Mouse (Mus musculus) forebrain, postnatal 0 days (tissue): Measurements from ENCODE around the gene Hoxa1. TPM values are rescaled to one million over a fixed set of nuclear protein-coding genes. Genes with fewer than 3 reads are reported as not detected.

Experiments
- ATAC-seq: fragments of 200-750 bp; cut with Nextera tagmentation; 2 replicates; pipeline ENCODE4 v1.8.0; 2017; ENCODE audit warnings: mild to moderate bottlenecking, moderate library complexity
- DNase-seq: peaks from one replicate; pipeline ENCODE4 v3.0.0-alpha.2; 2015
- H3K27ac ChIP-seq: fragments of 300-500 bp; sonication (generic); 2 replicates; pipeline ENCODE4 v1.5.1; 2014; ENCODE audit warnings: low read depth, mild to moderate bottlenecking, antibody characterized with exemption, low read length, moderate library complexity, mixed read lengths
- H3K27me3 ChIP-seq: fragments of 300-500 bp; sonication (generic); 2 replicates; pipeline ENCODE4 v1.6.1; 2014; ENCODE audit warnings: mild to moderate bottlenecking, low read length, mixed read lengths; ENCODE audit not compliant: insufficient read depth
- H3K36me3 ChIP-seq: fragments of 300-500 bp; sonication (generic); 2 replicates; pipeline ENCODE4 v1.6.1; 2014; ENCODE audit warnings: mild to moderate bottlenecking, moderate library complexity; ENCODE audit not compliant: insufficient read depth
- H3K4me1 ChIP-seq: fragments of 300-500 bp; sonication (generic); 2 replicates; pipeline ENCODE4 v1.6.1; 2014; ENCODE audit warnings: antibody characterized with exemption; ENCODE audit not compliant: insufficient read depth
- H3K4me2 ChIP-seq: fragments of 300-500 bp; sonication (generic); 2 replicates; pipeline ENCODE4 v1.6.1; 2014; ENCODE audit warnings: low read depth, mild to moderate bottlenecking, moderate library complexity
- H3K4me3 ChIP-seq: fragments of 300-500 bp; sonication (generic); 2 replicates; pipeline ENCODE4 v1.5.1; 2014; ENCODE audit warnings: low read depth, low read length, mixed read lengths
- H3K9ac ChIP-seq: fragments of 300-500 bp; sonication (generic); 2 replicates; pipeline ENCODE4 v1.6.1; 2014; ENCODE audit warnings: mild to moderate bottlenecking
- H3K9me3 ChIP-seq: fragments of 300-500 bp; sonication (generic); 2 replicates; pipeline ENCODE4 v1.6.1; 2016; ENCODE audit warnings: low read length
- CTCF ChIP-seq: sonication (generic); IDR thresholded peaks from 2 replicates; pipeline ENCODE4 v1.5.1; 2016; ENCODE audit warnings: antibody characterized with exemption, control low read depth, low read depth
- WGBS: fragments of 180-500 bp; shearing (Covaris S2); extraction: QIAGEN DNeasy Blood & Tissue Kit; methylation state at CpG from one replicate; pipeline ENCODE4 v1.1.7; 2014; 5-methylcytosine and 5-hydroxymethylcytosine counted together
- polyA plus RNA-seq: library from polyadenylated mRNA; unstranded; fragments of >200 nt; fragmentation: Nextera tagmentation; extraction: Ambion mirVana; gene quantifications from 2 replicates; pipeline ENCODE4 v1.2.1, GENCODE M21; 2015
- total RNA-seq: library from RNA; depleted of rRNA; stranded (reverse); fragments of >200 nt; gene quantifications from 2 replicates; pipeline ENCODE4 v1.2.3, GENCODE M21; 2014

Gene Hoxa1
- total and polyA plus RNA-seq, 2 experiments from 2014 or later = 0.10 TPM; not detected in 1

DNA sequence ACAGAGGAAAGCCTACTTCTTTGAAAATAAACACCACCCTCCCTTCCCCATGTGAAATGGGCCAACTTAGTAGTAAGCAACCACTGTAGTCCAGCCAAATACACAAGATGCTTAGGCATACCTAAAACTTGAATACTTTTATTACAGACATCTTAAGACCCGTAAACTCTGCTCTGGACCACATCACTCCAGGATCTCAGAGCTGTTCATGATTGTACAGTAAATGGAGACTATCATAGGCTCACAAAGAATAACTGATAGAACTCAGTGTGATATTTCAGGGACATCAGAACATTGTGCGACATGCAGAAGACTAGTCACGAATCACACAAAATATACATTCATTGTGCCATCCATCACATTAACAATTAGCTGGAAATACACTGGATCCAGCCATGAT, 2.6 kb downstream of the Hoxa1 start:
- ATAC-seq (no peak), DNase-seq (no peak)
- no peak overlapping the region for H3K4me3 ChIP-seq
- no peak for TF ChIP-seq CTCF
- no peaks in the 10 kb centered on the region for H3K9me3 ChIP-seq
- H3K4me1 ChIP-seq = no peaks in the 10 kb centered on the region; the same call in 1 of the 2 replicates
- H3K9ac ChIP-seq = no peak overlapping the region
- peaks cover 93% of the 10 kb centered on the region for H3K27me3 ChIP-seq
- H3K36me3 ChIP-seq = no peaks in the 10 kb centered on the region
- H3K4me2 ChIP-seq = no peak overlapping the region
- no peak overlapping the region for H3K27ac ChIP-seq
- WGBS = 45% methylated on average over 3 of the region's 3 CpGs

DNA sequence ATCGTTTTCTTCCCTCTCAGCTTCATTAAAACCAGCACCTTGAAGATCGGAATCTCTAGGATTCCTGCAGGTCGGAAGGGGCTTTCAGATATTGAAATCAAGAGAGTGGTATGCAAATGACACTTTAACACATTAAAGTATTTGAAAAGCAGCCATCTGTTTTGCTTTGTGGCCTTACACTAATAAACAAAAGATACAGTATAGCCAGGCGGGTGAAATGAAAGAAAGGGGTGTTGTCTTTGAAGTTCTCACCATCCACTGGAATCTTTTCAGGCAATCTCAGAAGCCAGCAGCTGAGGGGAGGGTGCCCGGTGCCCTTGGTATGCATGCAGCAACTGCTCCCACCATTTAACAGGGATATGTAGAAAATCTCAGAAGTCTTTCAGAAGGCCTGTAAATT, 4.1 kb downstream of the Hoxa1 start:
- 6% methylated on average over 5 of the region's 5 CpGs for WGBS
- Histone ChIP-seq H3K36me3 (no peaks in the 10 kb centered on the region), H3K4me2 (no peak overlapping the region), H3K4me3 (no peak overlapping the region), H3K27ac (no peak overlapping the region), H3K9ac (no peak overlapping the region), H3K27me3 (peaks cover 91% of the 10 kb centered on the region), H3K9me3 (no peaks in the 10 kb centered on the region), H3K4me1 (no peaks in the 10 kb centered on the region; the same call in 1 of the 2 replicates)
- DNase-seq = no peak
- ATAC-seq = no peak
- no peak for TF ChIP-seq CTCF

DNA sequence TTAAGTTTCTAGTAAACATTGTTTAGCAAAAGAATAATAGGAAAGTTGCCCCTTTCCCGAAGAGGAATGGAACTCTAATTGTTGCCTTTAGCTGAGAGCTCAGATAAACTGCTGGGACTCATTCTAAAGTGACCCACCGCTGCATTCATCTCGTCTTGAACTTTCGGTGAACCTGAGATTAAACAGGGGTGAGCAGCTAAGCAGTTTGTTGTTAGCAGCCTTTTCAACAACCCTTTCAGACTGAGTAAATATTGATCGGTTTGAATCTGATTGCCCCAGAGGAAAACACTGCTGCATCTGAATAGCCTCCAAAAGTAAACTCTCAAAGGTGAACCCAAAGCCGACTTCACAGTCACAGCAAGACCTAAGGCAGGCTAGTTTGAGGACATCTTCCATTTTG, 4.8 kb downstream of the Hoxa1 start:
- H3K9me3 ChIP-seq = no peaks in the 10 kb centered on the region
- H3K36me3 ChIP-seq = no peaks in the 10 kb centered on the region
- no peak overlapping the region for H3K4me2 ChIP-seq
- peaks cover 87% of the 10 kb centered on the region for H3K27me3 ChIP-seq
- no peaks in the 10 kb centered on the region for H3K4me1 ChIP-seq
- H3K27ac ChIP-seq = no peak overlapping the region
- no peak overlapping the region for H3K9ac ChIP-seq
- no peak for TF ChIP-seq CTCF
- DNase-seq (no peak), ATAC-seq (no peak)
- H3K4me3 ChIP-seq = no peak overlapping the region
- WGBS = under 1% methylated on average over 6 of the region's 6 CpGs

DNA sequence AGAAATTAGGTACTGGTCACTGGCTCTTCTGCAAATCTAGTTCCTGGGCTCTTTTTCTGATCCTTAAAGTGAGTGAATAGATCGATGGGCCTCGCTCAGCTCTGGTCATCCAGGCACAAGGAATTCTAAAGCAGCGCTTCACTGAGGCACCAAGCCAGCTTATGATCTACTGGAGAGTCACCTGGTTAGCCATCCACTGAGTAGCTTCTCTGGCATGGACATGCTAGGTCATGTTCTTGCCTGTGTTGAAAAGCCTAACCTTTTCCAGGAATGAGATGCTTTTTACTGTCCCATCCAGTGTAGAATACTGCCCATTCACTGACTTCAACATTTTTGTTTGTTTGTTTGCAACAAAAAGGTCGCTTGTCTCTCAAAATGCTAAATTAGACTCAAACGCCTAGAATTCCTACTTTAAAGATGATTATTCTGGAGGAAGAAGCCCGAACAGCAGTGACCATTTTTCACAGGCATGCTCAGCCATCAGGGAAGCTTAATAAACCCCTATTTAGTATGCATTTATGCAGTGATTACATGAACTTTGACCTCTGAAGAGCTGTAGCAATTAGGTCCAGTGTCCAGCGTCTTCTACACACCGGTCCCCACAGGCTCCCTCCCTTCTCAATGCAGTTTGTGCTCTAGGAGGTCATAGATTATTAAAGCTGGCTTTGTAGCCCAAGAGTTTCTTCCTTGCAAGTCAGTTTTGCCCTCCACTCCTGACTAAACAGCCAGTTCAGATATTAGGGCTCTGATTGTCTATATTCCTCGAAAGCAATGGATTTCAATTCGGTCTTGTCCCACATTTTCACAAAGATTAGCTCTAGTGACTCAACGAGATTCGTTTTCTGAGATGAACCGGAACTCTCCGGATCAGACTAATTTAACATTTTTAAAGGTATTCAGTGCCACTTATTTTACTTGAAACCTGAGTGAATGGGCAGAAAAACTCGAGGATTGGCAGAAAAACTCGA, 5.6 kb downstream of the Hoxa1 start:
- H3K4me2 ChIP-seq = no peak overlapping the region
- no peaks in the 10 kb centered on the region for H3K4me1 ChIP-seq
- no peak overlapping the region for H3K4me3 ChIP-seq
- H3K9me3 ChIP-seq = no peaks in the 10 kb centered on the region
- no peaks in the 10 kb centered on the region for H3K36me3 ChIP-seq
- H3K9ac ChIP-seq = no peak overlapping the region
- no peak overlapping the region for H3K27ac ChIP-seq
- TF ChIP-seq CTCF = no peak
- ATAC-seq (no peak), DNase-seq (no peak)
- H3K27me3 ChIP-seq = peaks cover 87% of the 10 kb centered on the region
- 3% methylated on average over 16 of the region's 16 CpGs for WGBS

DNA sequence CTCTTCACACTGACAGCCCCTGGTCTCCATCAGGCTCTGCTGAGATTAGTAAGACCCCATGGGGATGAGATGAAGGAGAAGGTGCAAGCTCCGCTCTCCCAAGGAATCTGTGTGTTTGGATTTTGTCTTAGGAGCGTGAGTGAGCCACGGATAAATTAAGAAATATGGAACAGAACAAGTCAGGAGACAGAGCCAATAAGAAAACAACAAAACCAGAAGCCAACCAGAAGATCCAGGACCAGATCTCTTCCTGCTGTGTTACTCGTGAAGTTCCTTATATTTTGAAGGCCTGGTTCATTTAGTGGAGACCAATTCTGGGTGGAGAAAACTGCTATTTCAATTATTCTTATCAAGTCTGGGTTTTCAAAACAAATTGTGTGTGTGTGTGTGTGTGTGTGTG, 6.5 kb downstream of the Hoxa1 start:
- no peak overlapping the region for H3K4me2 ChIP-seq
- H3K27ac ChIP-seq = no peak overlapping the region
- DNase-seq = peak; percentile 61
- ATAC-seq = no peak
- H3K36me3 ChIP-seq = no peaks in the 10 kb centered on the region
- no peak overlapping the region for H3K9ac ChIP-seq
- H3K4me1 ChIP-seq = no peaks in the 10 kb centered on the region
- no peaks in the 10 kb centered on the region for H3K9me3 ChIP-seq
- TF ChIP-seq CTCF = no peak
- peaks cover 87% of the 10 kb centered on the region for H3K27me3 ChIP-seq
- no peak overlapping the region for H3K4me3 ChIP-seq
- WGBS = 4% methylated on average over 4 of the region's 4 CpGs

DNA sequence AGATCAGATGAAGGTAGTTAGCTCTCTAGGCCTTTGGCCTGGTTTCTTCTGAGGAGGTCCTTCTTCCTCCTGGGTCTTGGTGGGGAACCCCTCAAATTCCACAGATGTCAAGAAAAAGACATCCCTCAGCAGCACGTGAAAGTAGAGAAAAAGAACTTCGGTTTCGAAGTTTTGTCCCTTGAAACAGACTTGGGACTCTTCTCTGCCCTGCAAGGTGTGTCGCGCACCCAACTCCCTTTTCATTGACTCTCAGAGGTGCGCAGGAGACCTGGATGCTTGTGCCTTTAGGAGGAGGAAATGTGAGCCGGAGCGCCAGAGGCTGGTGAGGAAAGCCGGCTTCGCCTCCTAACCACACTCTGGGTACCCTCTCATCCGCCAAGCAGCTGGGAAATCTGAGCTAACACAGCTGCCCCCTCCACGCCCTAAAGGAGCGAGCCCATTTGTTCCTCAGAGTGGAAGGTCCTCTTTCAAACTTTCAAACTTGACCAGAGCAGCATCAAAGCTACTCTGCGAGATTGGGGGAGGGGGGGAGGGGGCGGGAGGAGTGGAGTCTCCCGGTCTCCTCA, 7.6 kb downstream of the Hoxa1 start:
- Histone ChIP-seq H3K27ac (no peak overlapping the region), H3K9me3 (no peaks in the 10 kb centered on the region), H3K9ac (no peak overlapping the region), H3K4me1 (no peaks in the 10 kb centered on the region), H3K36me3 (no peaks in the 10 kb centered on the region), H3K4me2 (no peak overlapping the region), H3K4me3 (no peak overlapping the region), H3K27me3 (peaks cover 82% of the 10 kb centered on the region)
- TF ChIP-seq CTCF = no peak
- WGBS = 6% methylated on average over 16 of the region's 16 CpGs
- no peak for DNase-seq
- ATAC-seq = no peak

DNA sequence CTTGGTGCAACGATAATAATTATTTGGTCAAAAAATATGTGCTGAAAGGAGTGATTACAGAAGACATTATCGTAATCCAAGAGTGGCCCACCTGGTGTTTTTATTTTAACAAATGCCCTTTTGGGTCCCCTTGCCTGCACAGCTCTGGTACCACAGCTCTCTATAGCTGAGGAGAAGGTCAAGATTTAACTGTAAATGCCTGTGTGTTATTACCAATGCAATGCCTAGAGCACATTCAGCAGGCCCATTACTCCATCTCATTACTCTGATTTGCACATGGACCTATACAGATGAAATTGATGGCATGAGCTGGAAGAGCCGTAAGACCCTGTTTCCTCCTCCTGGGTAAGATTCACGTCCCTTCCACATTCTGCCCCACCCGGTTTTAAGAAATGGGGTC, 19.0 kb downstream of the Hoxa1 start:
- no peak for ATAC-seq
- H3K4me1 ChIP-seq = no peaks in the 10 kb centered on the region

More for the DNA sequence above, 19.0 kb downstream of the Hoxa1 start:
- no peak for TF ChIP-seq CTCF
- no peak overlapping the region for H3K9ac ChIP-seq
- H3K4me2 ChIP-seq = no peak overlapping the region
- no peak overlapping the region for H3K27ac ChIP-seq
- DNase-seq = no peak
- no peaks in the 10 kb centered on the region for H3K9me3 ChIP-seq
- 85% methylated on average over 5 of the region's 5 CpGs for WGBS
- H3K36me3 ChIP-seq = no peaks in the 10 kb centered on the region
- H3K4me3 ChIP-seq = no peak overlapping the region
- H3K27me3 ChIP-seq = no peaks in the 10 kb centered on the region
